Mouse (Mus musculus): ENCODE data around the gene Lipn. TPM values are rescaled to one million over a fixed set of nuclear protein-coding genes. Genes with fewer than 3 reads are reported as not detected.

Lipn gene
- polyA plus RNA-seq, 1 experiment from 2014 or later = not detected

GRCm38 (mm10) chr19:34119653-34120052 lies 52.5 kb downstream of the Lipn start:
- Histone ChIP-seq H3K4me3 (ENCODE audit: low read length) (no peak overlapping the region), H3K36me3 (ENCODE audit: control insufficient read depth, insufficient read depth, low read length) (no peaks in the 10 kb centered on the region), H3K27me3 (ENCODE audit: control insufficient read depth, insufficient read depth, low read length) (no peaks in the 10 kb centered on the region), H3K4me1 (ENCODE audit: control insufficient read depth, insufficient read depth, low read length) (0 out of 2 replicates have a peak, but pooled peaks cover 2% of the 10 kb centered on the region), H3K9me3 (ENCODE audit: control insufficient read depth, low read length) (no peaks in the 10 kb centered on the region), H3K27ac (ENCODE audit: low read depth, low read length) (no peak overlapping the region), H3K9ac (ENCODE audit: low read depth, low read length) (no peak overlapping the region), H3K4me2 (replicated peaks; ENCODE audit: low read depth, low read length) (no peak overlapping the region)
- ATAC-seq (ENCODE audit: low FRiP score, low TSS enrichment) = no peak
- 53% methylated on average over 4 of the region's 4 CpGs for WGBS

- Histone ChIP-seq H3K27ac (ENCODE audit: low read depth, low read length) (no peak overlapping the region), H3K4me3 (ENCODE audit: low read length) (no peak overlapping the region), H3K9me3 (ENCODE audit: control insufficient read depth, low read length) (no peaks in the 10 kb centered on the region), H3K4me1 (ENCODE audit: control insufficient read depth, insufficient read depth, low read length) (0 out of 2 replicates have a peak, but pooled peaks cover 2% of the 10 kb centered on the region), H3K36me3 (ENCODE audit: control insufficient read depth, insufficient read depth, low read length) (no peaks in the 10 kb centered on the region), H3K4me2 (replicated peaks; ENCODE audit: low read depth, low read length) (no peak overlapping the region), H3K9ac (ENCODE audit: low read depth, low read length) (no peak overlapping the region), H3K27me3 (ENCODE audit: control insufficient read depth, insufficient read depth, low read length) (no peaks in the 10 kb centered on the region)
- 56% methylated on average over 3 of the region's 3 CpGs for WGBS
- ATAC-seq (ENCODE audit: low FRiP score, low TSS enrichment) = no peak; the same call in 1 of the 2 replicates
Observed at GRCm38 (mm10) chr19:34120107-34120731, 53.1 kb downstream of the Lipn start.

Small RNAs within 50 kb of the gene (microRNA-seq; reads per million reads assigned to microRNA genes)
- gene Gm23334 = not detected

Other genes starting within 250 kb of the Lipn start
- gene Lipf, start 106.2 kb upstream of the Lipn start, polyA plus RNA-seq (2014; fragmentation: Nextera tagmentation; extraction: Ambion mirVana) = not detected in 2 replicates
- not detected in 2 replicates for gene Lipk, start 59.1 kb upstream of the Lipn start, polyA plus RNA-seq (2014; fragmentation: Nextera tagmentation; extraction: Ambion mirVana)
- not detected in 2 replicates for gene Lipm, start 33.6 kb downstream of the Lipn start, polyA plus RNA-seq (2014; fragmentation: Nextera tagmentation; extraction: Ambion mirVana)
- gene Ankrd22, start 98.7 kb downstream of the Lipn start, polyA plus RNA-seq (2014; fragmentation: Nextera tagmentation; extraction: Ambion mirVana) = not detected in 2 replicates
- 4.6 and 5.5 TPM in 2 replicates for gene Stambpl1, start 124.9 kb downstream of the Lipn start, polyA plus RNA-seq (2014; fragmentation: Nextera tagmentation; extraction: Ambion mirVana)
- gene Acta2, start 188.2 kb downstream of the Lipn start, polyA plus RNA-seq (2014; fragmentation: Nextera tagmentation; extraction: Ambion mirVana) = 64.4 and 115 TPM in 2 replicates
- gene Fas, start 223.3 kb downstream of the Lipn start, polyA plus RNA-seq (2014; fragmentation: Nextera tagmentation; extraction: Ambion mirVana) = 1.8 and 3.1 TPM in 2 replicates

All from kidney, embryonic 14.5 days (tissue).